Mouse (Mus musculus) myocyte (in vitro differentiated cells): ENCODE measurements around the gene Tshz2.

Experiments used
- MYOG ChIP-seq, 3 experiments: IDR thresholded peaks; one replicate each; pipeline ENCODE4 v1.6.1; 2011; ENCODE audit warnings: control low read depth in 2 of 3, low read depth in 2 of 3, mild to moderate bottlenecking in 2 of 3; ENCODE audit not compliant: insufficient read length in 2 of 3, control insufficient read depth in 1 of 3, insufficient read depth in 1 of 3
- POLR2A ChIP-seq: IDR thresholded peaks from one replicate; pipeline ENCODE4 v1.6.1; 2011; ENCODE audit warnings: low read depth, mild to moderate bottlenecking, control low read depth, moderate library complexity; ENCODE audit not compliant: insufficient read length
- POLR2AphosphoS2 ChIP-seq: IDR thresholded peaks from one replicate; pipeline ENCODE4 v1.6.1; 2011; ENCODE audit warnings: low read depth, control low read depth; ENCODE audit not compliant: insufficient read length

DNA sequence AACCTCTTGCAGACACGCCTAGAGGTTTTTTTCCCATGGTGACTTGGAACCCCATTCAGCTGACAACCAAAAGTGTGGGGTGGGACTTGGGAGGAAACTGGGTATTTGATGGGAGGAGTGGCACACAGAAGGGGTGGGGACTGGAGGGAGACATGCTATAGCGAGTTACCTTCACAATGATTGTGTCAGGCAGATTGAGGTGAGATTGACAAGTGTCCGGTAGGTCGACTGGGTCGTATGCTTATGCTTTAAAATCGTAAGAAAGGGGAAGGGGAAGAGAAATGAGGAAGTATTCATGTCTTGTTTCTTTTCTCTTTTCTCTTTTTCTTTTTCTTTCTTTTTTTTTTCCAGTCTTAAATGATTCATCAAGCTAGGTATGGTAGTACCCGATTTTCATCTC, 236.7 kb downstream of the Tshz2 start:
- TF ChIP-seq POLR2A = no peak
- TF ChIP-seq POLR2AphosphoS2 = no peak
- TF ChIP-seq MYOG (IDR thresholded peaks at IDR 0.05; ENCODE audit: control insufficient read depth in 1 of 3, insufficient read depth in 1 of 3, insufficient read length in 2 of 3, low read depth in 2 of 3) = no peak
